Mouse (Mus musculus) cortical plate, adult 2 months (tissue): Measurements from ENCODE around the gene Zcchc10.

ENCODE experiments used
- CTCF ChIP-seq: fragments of 200-500 bp; IDR thresholded peaks from 2 replicates; pipeline ENCODE4 v1.5.1; 2011; ENCODE audit warnings: mild to moderate bottlenecking, control low read depth, low read length; ENCODE audit not compliant: insufficient read depth; ENCODE audit errors: extremely low read depth
- POLR2A ChIP-seq: fragments of 200-500 bp; IDR thresholded peaks from 2 replicates; pipeline ENCODE4 v1.6.1; 2011; ENCODE audit warnings: mild to moderate bottlenecking, low read length, control low read depth; ENCODE audit not compliant: insufficient read depth; ENCODE audit errors: extremely low read depth

GRCm38 (mm10) chr11:53331121-53331520, 6.6 kb downstream of the Zcchc10 start:
- TF ChIP-seq POLR2A: no peak
- TF ChIP-seq CTCF: no peak
